Mouse (Mus musculus): ENCODE measurements around the gene Nlrc4.
"Not testable (repeated sequence)": the region's sequence is repeated elsewhere in the genome, so short reads cannot be mapped to it uniquely, and the experiment has no call there.

Nlrc4 gene

GRCm38 (mm10) chr17:74458711-74459408 is at the start of gene Nlrc4:
Nlrc4 (minus strand) TSS chr17:74459142.
- no peak for DNase-seq (ENCODE audit: low spot score in 2 of 2)

- DNase-seq (ENCODE audit: low spot score in 2 of 2), result no peak
These were observed 49.7 kb upstream of the Nlrc4 start for GRCm38 (mm10) chr17:74508600-74508999.

DNA sequence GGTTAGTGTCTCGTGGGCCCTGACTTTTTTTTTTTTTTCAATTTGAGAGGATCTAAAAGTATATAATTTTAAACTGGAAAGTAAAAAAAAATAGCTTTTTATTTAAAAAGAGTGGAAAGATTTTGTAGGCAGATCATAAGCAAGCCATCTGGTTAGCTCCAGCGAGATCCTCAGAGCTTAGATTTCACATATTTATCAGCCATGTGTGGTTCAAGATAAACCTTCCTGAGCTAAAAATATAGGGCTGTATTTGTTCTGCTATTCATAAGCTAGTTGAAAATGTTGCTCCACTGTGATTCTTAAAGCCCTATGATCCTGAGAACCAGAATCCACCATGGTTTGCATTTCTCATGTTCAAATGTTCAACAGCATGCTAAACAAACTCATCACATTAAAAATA is 49.0 kb upstream of the Nlrc4 start:
- DNase-seq (ENCODE audit: low spot score in 2 of 2), result no peak

DNA sequence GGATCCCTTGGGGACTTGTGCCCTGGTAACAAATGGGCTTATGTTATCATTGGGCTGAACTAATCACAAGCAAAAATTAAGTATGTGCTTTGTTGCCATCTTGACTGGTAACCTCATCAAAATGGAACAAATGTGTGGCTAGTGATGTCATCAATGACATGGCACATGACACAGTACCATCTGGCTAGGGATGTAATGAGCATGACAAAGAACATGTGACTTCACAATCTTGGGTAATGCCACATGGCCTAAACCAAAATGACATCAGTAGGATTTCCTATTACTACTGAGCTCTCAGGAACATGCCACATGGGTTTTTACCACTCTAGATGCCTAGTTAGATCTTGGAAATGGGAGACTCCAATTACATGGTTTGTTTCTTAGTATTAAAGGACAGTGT is 42.1 kb upstream of the Nlrc4 start:
- no peak for DNase-seq (ENCODE audit: low spot score in 2 of 2)

DNA sequence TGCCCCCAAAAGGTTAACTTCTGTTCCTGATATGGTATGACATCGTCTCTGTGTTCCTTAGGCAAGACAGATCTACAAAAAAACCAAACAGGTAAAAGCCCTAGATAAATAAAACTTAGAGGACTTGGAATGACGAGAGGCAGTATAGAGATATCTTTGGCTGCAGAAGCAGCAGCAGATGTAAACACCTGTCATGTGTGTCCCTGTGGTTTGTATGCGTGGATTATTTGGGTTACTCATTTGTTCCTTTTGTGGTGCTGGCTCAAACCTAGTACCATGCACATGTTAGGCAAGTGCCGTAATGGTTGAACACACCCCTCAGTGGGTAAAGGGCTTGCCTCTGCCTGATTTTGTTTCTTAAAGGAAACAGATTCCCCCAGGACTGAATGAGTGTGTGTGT is 41.3 kb upstream of the Nlrc4 start:
- no peak for DNase-seq (ENCODE audit: low spot score in 2 of 2)

DNA sequence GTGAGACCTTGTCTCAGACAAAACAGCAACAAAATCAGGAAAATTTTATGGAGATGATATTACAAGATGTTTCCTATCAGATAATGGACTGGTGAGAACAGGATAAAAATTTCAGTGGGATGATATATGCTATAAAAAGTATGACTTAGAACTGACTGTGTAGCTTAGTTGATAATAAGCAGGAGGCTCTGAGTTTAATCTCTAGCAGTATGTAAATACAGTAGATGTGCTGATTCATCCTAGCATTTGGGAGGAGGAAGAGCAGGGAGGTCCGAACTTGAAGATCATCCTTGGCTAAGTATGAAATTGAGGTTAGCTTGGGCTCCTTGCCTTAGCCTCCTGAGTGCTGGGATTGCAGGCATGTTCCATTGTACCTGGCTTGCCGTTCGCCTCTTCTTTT is 32.6 kb upstream of the Nlrc4 start:
- DNase-seq (ENCODE audit: low spot score in 2 of 2), result no peak

DNA sequence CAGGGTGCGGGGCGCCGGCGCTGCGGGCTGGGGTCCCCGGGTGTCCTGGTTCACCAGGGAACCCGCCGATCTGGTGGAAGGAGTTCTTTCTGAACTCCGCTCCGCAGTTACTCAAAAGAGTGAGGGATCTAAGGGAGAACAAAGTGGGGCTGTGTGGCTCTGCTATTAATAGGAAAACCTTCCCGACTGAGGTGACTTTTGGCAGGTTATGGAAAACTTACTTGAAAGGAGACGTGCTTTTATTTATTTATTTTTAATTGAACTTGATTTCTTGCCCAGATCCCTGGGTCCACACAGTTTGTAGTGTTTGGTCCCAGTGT is 30.9 kb upstream of the Nlrc4 start:
- no peak for DNase-seq (ENCODE audit: low spot score in 2 of 2)

DNA sequence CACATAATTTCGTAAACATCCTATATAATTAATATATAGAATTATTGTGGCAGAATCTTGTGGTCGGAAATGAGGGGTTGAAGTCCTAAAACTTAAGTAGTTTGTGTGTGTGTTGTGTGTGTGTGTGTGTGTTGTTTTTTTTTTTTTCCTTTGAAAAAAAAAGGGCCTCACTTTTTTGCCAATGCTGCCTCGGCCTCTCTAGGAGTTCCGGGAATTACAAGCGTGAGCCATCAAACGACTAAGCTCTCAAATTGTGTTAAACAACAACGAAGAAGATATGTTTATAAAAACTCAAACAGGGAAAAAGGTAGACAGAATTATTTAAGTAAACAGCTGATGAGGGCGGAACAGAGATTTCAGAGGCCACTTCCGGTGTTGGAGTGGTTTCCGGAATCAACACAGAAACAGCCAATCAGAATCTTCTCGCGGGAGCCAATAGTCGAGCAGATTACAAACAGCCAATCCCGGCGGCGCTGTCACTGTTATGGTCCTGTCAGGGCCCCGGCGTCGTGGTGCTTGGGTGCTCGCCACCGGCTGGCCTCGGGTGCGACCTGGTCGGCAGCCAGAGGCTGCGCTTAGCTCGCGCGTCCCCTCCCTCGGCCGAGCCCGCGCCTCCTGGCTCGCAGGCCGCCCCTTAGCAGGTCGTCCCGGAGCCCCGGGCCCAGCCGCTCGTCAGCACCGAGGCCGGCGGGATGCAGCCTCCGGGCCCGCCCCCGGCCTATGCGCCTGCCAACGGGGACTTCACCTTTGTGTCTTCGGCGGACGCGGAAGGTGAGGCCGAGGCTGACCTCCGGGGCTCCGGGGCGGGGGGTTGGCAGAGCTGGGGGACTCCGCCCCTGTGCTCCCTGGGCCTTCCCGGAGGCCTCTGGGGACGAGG is 30.3 kb upstream of the Nlrc4 start, which contains the start of gene Yipf4:
TSS of gene Yipf4 (plus strand) at position 470 of the 877 bp plus-strand sequence.
- DNase-seq (ENCODE audit: low spot score in 2 of 2), result peak; percentile 96 to 98

- DNase-seq (ENCODE audit: low spot score in 2 of 2), result no peak
These were observed 21.6 kb upstream of the Nlrc4 start for GRCm38 (mm10) chr17:74480361-74481069.

DNA sequence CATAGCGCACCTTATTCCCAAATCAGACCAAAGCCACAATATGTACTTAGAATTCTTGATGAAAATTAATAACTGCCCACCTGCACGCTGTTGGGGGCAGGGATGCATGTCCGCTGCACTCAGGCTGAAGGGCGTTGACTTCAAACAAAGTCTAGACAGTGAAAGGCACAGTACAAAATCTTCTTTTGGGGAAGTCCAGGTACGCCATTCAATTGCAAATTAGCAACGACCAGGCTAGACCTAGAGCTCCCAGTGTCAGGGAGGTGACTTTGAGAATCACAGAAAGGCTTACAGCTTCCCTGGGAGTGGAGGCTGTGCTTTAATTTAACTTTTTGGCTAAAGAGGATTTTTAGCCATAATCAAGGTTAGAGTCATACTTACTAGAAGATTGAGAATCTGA is 11.2 kb upstream of the Nlrc4 start:
- DNase-seq (ENCODE audit: low spot score in 2 of 2), result not testable (repeated sequence)

- DNase-seq (ENCODE audit: low spot score in 2 of 2), result not testable (repeated sequence)
These were observed 9.0 kb upstream of the Nlrc4 start for GRCm38 (mm10) chr17:74467981-74468380.

DNA sequence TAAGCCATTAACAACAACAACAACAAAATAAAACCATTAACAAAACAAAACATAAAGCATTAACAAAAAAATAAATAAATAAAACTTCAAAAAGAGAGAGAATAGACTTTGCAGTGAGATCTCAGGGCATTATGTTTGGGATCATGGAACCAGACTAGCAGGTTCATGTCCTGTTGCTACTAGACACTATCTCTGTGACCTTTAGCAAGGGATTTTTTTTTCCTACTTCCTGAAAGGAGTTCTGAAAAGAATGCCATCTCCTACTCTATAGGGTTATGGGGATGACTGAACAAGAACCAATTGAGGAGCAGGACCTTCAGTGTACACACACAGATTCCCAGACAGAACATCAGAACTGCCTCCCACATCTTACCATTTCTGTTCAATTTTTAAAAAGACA is 4.6 kb upstream of the Nlrc4 start:
- DNase-seq (ENCODE audit: low spot score in 2 of 2), result no peak

DNA sequence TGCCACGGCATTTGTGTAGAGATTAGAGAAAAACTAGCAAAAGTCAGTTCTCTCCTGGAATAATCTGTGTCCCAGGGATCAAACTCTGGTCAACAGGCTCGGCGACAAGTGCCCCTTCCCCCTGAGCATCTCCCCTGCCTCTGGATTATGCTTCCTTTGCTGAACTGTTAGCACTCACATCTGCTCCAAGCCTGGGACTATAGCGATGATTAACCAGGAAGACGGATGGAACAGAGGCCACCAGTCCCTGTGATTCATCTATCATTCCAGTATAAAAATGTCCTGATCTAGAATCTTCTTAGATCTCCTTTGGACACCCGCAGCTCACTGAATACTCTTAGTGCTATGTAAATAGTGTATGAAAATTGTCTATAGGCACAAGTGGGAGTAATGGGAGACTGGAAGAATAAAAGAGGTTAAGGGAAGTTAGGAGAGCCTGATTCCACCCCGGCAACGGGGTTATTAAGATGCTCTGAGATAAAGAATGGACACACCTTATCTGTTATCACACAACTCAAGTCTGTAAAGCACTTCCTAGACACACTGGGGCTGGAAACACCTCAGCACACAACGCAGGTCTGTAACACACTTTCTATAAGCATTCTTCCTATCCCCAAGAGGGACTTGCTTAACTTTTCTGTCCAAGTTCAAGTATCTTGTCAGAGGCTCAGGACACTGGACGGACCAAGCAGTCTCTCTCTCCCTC is 817 bp downstream of the Nlrc4 start:
- no peak for DNase-seq (ENCODE audit: low spot score in 2 of 2)

DNA sequence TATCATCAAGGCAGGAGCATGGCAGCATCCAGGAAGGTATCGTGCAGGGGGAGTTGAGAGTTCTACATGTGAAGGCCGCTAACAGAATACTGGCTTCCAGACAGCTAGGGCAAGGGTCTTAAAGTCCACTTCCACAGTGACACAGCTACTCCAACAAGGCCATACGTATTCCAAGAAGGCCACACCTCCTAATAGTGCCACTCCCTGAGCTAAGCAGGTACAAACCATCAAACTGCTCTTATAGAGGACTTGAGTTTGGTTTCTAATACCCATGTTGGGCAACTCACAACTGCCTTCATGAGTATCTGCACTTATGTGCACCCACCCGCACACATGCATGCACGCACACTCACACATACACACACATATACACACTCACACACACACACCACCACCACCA is 2.1 kb downstream of the Nlrc4 start:
- no peak for DNase-seq (ENCODE audit: low spot score in 2 of 2)

DNA sequence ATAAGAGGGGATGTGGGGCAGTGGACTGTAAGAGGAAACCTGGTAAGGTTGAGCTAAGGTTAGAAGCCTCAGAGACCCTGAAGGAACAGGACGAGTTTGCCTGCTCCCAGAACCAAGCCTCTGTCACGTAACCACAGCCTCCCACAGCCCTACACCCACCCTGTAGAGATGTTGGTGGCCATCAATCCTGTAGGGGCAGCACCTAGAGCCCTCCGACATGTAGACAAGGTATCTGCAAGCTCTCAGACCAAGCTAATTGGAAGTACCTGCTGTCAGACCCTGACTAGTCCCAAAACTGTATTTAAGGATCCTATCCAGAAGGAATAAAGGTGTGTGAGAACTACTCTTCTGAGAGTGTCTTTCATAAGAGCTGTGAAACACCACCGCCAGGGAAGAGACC is 3.5 kb downstream of the Nlrc4 start:
- DNase-seq (ENCODE audit: low spot score in 2 of 2), result no peak

- no peak for DNase-seq (ENCODE audit: low spot score in 2 of 2)
These were observed 4.3 kb downstream of the Nlrc4 start for GRCm38 (mm10) chr17:74454660-74455059.

DNA sequence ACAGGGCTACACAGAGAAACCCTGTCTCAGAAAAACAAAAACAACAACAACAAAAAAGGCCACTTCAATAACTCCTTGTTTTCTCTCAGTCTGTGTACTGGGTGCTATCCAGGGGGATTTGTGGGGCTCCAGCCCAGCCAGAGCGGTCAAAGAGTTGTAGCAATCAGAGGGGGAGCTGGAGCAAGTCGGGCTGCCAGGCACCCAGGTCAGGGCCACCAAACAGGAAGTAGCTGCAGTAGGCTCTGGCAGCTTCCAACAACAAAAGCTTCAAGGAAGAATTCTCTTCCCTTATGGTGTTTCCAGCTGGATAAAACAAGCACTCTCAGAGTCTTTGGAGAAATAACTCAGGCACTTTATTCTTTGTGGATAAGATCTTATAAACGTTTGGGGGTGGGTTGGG is 5.0 kb downstream of the Nlrc4 start:
- no peak for DNase-seq (ENCODE audit: low spot score in 2 of 2)

- no peak for DNase-seq (ENCODE audit: low spot score in 2 of 2)
These were observed 9.2 kb downstream of the Nlrc4 start for GRCm38 (mm10) chr17:74449776-74450175.

DNA sequence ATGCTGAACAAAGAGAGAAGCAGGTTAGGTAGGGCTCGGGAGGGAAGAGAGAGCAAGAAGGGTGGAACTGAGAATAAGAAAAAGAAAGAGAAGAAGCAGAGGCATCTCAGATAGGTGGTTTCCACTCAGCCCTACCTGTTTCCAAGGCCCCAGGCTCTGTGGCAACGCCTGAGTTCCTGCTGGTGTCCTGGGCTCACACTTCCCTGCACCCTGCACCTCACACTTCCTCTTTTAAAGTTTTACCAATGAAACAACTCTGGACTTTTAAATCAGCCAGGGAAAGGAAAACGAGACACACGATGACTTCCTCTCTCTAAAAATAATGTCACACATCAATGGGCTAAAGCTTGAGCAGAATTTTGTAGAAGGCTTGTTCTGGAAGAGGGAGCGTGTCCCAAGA is 18.5 kb downstream of the Nlrc4 start:
- no peak for DNase-seq (ENCODE audit: low spot score in 2 of 2)

GRCm38 (mm10) chr17:74437762-74438161 is 21.2 kb downstream of the Nlrc4 start:
- no peak for DNase-seq (ENCODE audit: low spot score in 2 of 2)

DNA sequence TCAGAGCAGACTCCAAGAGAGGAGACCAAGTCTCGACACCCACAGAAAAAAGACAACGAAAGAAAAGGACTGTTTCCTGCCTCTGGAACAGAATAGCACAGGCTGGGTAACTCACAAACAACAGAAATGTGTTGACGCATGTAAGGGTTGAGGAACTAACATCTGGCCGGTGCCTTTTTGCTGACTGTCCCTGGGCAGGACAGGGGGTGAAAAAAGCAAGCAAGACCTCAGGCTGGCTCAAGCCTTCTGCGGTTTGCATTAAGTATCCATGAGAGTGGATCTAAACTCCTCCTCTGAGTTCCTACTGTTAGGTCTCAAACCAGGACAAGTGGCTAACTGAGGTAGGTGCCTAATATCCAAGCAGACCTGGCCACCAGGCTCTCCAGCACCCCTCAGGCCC is 26.3 kb downstream of the Nlrc4 start:
- no peak for DNase-seq (ENCODE audit: low spot score in 2 of 2)

GRCm38 (mm10) chr17:74431481-74431880 is 27.5 kb downstream of the Nlrc4 start:
- DNase-seq (ENCODE audit: low spot score in 2 of 2), result no peak

Measured in spleen, postnatal 4 days (tissue).